Mouse (Mus musculus) liver, embryonic 16.5 days (tissue): ENCODE results near the gene Ank3. TPM values are rescaled to one million over a fixed set of nuclear protein-coding genes. Genes with fewer than 3 reads are reported as not detected.
"Not testable (repeated sequence)": the region's sequence is repeated elsewhere in the genome, so short reads cannot be mapped to it uniquely, and the experiment has no call there.

Experiments
- ATAC-seq: fragments of 200-750 bp; cut with Nextera tagmentation; 2 replicates; pipeline ENCODE4 v1.8.0; 2017; ENCODE audit warnings: low read depth, mild to moderate bottlenecking, moderate number of reproducible peaks, moderate library complexity
- H3K27ac ChIP-seq: fragments of 300-500 bp; sonication (generic); 2 replicates; pipeline ENCODE4 v1.5.1; 2014; ENCODE audit warnings: mild to moderate bottlenecking, low read length
- H3K27me3 ChIP-seq: fragments of 300-500 bp; sonication (generic); 2 replicates; pipeline ENCODE4 v1.6.1; 2014; ENCODE audit warnings: low read depth, low read length, mixed read lengths; ENCODE audit not compliant: control insufficient read depth, insufficient read depth
- H3K36me3 ChIP-seq: fragments of 300-500 bp; sonication (generic); 2 replicates; pipeline ENCODE4 v1.6.1; 2014; ENCODE audit warnings: mild to moderate bottlenecking; ENCODE audit not compliant: control insufficient read depth, insufficient read depth
- H3K4me1 ChIP-seq: fragments of 300-500 bp; sonication (generic); 2 replicates; pipeline ENCODE4 v1.6.1; 2014; ENCODE audit warnings: low read depth, low read length, mixed read lengths; ENCODE audit not compliant: control insufficient read depth
- H3K4me2 ChIP-seq: fragments of 300-500 bp; sonication (generic); 2 replicates; pipeline ENCODE4 v1.6.1; 2014; ENCODE audit warnings: low read depth, low read length, mixed read lengths
- H3K4me3 ChIP-seq: fragments of 300-500 bp; sonication (generic); 2 replicates; pipeline ENCODE4 v1.5.1; 2014; ENCODE audit warnings: low read depth, mild to moderate bottlenecking, low read length
- H3K9ac ChIP-seq: fragments of 300-500 bp; sonication (generic); 2 replicates; pipeline ENCODE4 v1.6.1; 2014; ENCODE audit warnings: low read depth, low read length
- H3K9me3 ChIP-seq: fragments of 300-500 bp; sonication (generic); replicated peaks from 2 replicates; pipeline ENCODE4 v1.6.1; 2016; ENCODE audit warnings: low read length; ENCODE audit not compliant: control insufficient read depth
- WGBS: fragments of 180-500 bp; shearing (Covaris S2); extraction: QIAGEN DNeasy Blood & Tissue Kit; methylation state at CpG from one replicate; pipeline ENCODE4 v1.1.7; 2014; ENCODE audit not compliant: insufficient replicate concordance; 5-methylcytosine and 5-hydroxymethylcytosine counted together
- polyA plus RNA-seq: library from polyadenylated mRNA; unstranded; fragments of >200 nt; fragmentation: Nextera tagmentation; extraction: Ambion mirVana; gene quantifications from 2 replicates; pipeline ENCODE4 v1.2.1, GENCODE M21; 2015

The Ank3 gene
- polyA plus RNA-seq, 1 experiment from 2014 or later = 14.0 TPM

DNA sequence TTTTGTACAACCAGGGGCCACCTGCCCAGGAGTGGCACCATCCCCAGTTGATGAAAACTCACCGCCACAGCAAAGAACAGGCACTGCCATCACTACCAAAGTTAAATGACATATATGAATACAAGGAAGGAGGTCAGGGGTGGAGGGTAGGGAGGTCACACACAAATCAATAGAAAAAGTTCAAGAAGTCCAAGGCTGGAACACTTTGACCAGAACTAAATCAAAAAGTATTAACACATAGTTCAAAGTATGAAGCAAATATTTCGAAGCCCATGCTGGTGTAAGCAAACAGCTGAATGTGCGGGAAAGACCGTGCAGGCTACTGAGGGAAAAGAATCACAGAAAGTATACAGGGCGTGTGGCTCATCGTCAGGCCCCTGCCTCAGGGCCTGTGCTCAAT lies 503.5 kb downstream of the Ank3 start:
- H3K27me3 ChIP-seq = no peaks in the 10 kb centered on the region
- H3K4me1 ChIP-seq = peaks cover 5% of the 10 kb centered on the region
- H3K4me2 ChIP-seq = no peak overlapping the region
- H3K4me3 ChIP-seq = no peak overlapping the region
- WGBS = 72% methylated on average over 6 of the region's 6 CpGs
- no peak overlapping the region for H3K27ac ChIP-seq
- no peaks in the 10 kb centered on the region for H3K9me3 ChIP-seq
- no peaks in the 10 kb centered on the region for H3K36me3 ChIP-seq
- 0 out of 2 replicates have a peak, but pooled peaks have one; percentile 10 for ATAC-seq
- H3K9ac ChIP-seq = no peak overlapping the region

DNA sequence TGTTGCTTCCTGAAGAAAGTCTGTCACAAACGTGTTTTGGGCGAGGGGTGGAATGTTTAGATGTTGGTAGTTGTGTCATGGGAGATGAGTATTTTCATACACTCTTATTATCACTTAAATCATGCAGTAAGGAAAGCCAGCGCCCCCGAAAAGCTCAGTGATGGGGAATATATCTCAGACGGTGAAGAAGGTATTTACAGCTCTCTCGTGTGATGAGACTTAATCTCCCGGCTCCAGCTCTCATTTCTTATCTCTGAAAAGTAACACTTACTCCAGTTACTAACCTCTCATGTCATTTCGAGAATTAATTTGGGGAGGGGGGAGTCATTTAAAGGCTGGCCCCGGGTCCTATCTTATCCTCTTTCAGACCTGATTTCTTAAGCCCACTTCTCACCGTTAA lies 505.7 kb downstream of the Ank3 start:
- Histone ChIP-seq H3K4me1 (peaks cover 26% of the 10 kb centered on the region), H3K27ac (no peak overlapping the region), H3K9ac (no peak overlapping the region), H3K27me3 (no peaks in the 10 kb centered on the region), H3K4me2 (no peak overlapping the region), H3K9me3 (no peaks in the 10 kb centered on the region), H3K4me3 (no peak overlapping the region), H3K36me3 (no peaks in the 10 kb centered on the region)
- no peak for ATAC-seq
- WGBS = 26% methylated on average over 10 of the region's 10 CpGs

DNA sequence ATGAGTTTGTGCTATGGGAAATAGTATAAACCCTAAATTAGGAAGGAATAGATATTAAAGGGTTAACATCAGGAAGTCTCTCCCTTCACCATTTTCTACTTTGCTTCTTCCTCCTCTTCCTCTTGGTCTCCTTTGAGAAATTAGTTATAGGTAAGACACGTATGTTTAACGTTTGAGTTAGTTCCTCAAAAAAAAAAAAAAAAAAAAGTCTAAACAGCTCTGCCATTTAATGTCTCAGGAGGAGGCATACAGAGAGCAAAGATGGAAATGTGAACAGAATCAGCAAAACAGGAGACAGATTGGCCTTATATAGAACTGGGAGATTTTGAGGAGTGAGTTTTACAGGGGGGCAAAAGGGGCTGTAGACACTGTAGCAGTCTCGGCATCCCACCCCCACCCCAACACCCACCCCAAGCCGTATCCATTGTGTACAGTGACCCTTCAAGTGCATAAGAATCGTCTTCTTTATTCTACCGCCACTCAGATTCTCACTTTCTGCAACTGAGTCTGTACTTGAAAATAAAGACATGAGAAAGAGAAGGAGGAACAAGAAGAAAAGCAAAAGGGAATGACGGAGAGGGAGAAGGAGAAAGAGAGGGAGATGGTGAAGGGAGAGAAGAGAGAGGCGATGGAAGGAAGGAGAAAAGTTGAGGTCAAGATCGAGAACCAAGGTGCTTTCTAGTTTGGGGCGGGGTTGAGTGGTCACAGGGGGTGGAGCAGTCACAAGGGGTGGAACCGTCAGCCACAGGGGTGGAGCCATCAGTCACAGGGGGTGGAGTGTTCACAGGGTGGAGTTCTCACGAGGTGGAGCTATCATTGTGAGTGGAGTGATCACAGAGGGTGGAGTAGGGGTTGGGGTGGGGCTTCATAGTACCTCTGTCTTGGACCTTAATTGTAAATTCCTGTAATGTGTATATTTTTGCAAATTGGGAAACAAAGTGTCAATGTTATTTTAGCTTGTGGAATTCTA lies 509.5 kb downstream of the Ank3 start:
- no peaks in the 10 kb centered on the region for H3K27me3 ChIP-seq
- no peaks in the 10 kb centered on the region for H3K36me3 ChIP-seq
- H3K9me3 ChIP-seq = no peaks in the 10 kb centered on the region
- peak overlapping the region; percentile 98 for H3K27ac ChIP-seq
- 43% methylated on average over 12 of the region's 12 CpGs for WGBS
- H3K4me3 ChIP-seq = peak overlapping the region; percentile 14; the same call in 1 of the 2 replicates
- H3K4me2 ChIP-seq = peak overlapping the region; percentile 46
- peak; percentile 96 for ATAC-seq
- H3K9ac ChIP-seq = 0 out of 2 replicates have a peak overlapping the region, but pooled peaks have one; percentile 2
- peaks cover 41% of the 10 kb centered on the region for H3K4me1 ChIP-seq

DNA sequence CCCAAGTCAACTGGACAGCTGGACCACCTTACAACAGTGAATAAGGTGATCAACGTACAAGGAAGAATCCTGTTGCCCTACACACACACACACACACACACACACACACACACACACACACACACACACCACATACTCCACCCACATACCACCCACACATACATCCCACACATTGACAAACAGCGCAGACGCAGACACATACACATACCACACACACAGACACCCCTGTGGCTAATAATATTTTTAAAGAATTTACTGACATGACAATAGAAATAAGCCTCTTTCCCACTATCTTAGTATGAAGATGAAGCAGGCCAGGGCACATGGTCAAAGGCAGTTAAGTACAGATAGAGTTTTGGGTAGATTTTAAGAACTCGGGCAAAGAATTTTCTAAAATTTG lies 511.3 kb downstream of the Ank3 start:
- Histone ChIP-seq H3K9ac (peak overlapping the region; percentile 66), H3K4me3 (peak overlapping the region; percentile 41), H3K27ac (peak overlapping the region; percentile 98), H3K27me3 (no peaks in the 10 kb centered on the region; the same call in 1 of the 2 replicates), H3K9me3 (no peaks in the 10 kb centered on the region), H3K4me1 (peaks cover 41% of the 10 kb centered on the region), H3K4me2 (peak overlapping the region; percentile 67), H3K36me3 (no peaks in the 10 kb centered on the region)
- peak; percentile 24 for ATAC-seq
- 52% methylated on average over 4 of the region's 4 CpGs for WGBS

DNA sequence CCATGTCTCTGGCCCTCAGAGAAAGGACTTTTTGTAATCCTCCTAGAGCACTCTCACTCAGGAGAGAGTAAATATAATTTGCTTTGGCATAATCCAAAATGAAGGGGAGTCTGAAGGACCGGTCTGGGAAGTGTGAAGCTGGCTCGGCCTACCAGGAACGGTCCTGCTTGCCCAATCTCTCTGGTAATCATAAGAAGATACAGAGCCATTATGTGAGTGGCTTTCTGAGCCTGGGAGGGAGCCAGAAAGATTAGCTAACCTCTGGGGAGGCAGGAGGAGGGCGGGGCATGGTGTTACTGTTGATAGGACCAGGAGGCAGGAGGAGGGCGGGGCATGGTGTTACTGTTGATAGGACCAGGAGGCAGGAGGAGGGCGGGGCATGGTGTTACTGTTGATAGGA lies 511.7 kb downstream of the Ank3 start:
- Histone ChIP-seq H3K27ac (peak overlapping the region; percentile 98), H3K4me3 (peak overlapping the region; percentile 41), H3K4me2 (peak overlapping the region; percentile 67), H3K9ac (peak overlapping the region; percentile 66), H3K4me1 (peaks cover 41% of the 10 kb centered on the region)
- not testable (repeated sequence) for H3K36me3 ChIP-seq, H3K27me3 ChIP-seq, H3K9me3 ChIP-seq
- WGBS = 2% methylated on average over 4 of the region's 6 CpGs
- ATAC-seq = peak; percentile 83

DNA sequence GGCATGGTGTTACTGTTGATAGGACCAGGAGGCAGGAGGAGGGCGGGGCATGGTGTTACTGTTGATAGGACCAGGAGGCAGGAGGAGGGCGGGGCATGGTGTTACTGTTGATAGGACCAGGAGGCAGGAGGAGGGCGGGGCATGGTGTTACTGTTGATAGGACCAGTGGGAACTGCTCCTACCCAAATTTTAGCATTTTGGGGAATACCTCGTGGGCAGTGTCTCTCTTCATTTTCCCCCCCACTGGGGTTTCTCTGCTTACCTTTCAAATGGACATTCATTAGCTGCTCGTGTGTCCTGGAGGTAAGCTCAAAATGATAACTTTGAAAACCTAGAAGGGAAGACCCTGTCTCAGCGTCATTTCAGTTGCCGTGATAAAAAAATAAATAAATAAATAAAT lies 512.2 kb downstream of the Ank3 start:
- not testable (repeated sequence) for H3K36me3 ChIP-seq, ATAC-seq, H3K27me3 ChIP-seq, H3K9me3 ChIP-seq
- peak overlapping the region; percentile 82 for H3K27ac ChIP-seq
- peak overlapping the region; percentile 68 for H3K4me2 ChIP-seq
- H3K4me1 ChIP-seq = peaks cover 41% of the 10 kb centered on the region
- H3K4me3 ChIP-seq = peak overlapping the region; percentile 32; the same call in 1 of the 2 replicates
- peak overlapping the region; percentile 41; the same call in 1 of the 2 replicates for H3K9ac ChIP-seq
- 27% methylated on average over 5 of the region's 7 CpGs for WGBS

DNA sequence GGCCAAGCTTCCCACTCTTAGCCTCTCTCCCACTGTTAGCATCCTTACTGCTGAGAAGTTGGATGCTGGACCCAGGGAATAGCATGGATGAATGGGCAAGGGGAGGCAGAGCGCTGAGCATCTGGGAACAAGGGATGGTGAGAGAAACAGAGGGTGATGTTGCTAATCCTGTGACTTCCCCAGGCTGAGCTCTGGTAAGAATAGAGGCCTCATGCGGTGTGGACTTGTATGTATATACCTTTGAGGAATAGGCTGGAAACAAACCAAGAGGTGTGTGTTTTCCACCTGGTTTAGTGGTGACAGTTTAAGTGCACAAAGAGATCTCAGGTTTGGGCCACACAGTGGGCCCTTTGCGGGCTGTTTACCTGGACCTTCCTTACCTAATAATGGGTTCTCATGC lies 517.0 kb downstream of the Ank3 start:
- no peaks in the 10 kb centered on the region; the same call in 1 of the 2 replicates for H3K27me3 ChIP-seq
- H3K9ac ChIP-seq = no peak overlapping the region
- H3K4me3 ChIP-seq = no peak overlapping the region
- H3K4me2 ChIP-seq = no peak overlapping the region
- no peaks in the 10 kb centered on the region for H3K9me3 ChIP-seq
- H3K4me1 ChIP-seq = peaks cover 10% of the 10 kb centered on the region
- no peaks in the 10 kb centered on the region for H3K36me3 ChIP-seq
- ATAC-seq = no peak
- no peak overlapping the region for H3K27ac ChIP-seq
- WGBS = 57% methylated on average over 3 of the region's 3 CpGs

DNA sequence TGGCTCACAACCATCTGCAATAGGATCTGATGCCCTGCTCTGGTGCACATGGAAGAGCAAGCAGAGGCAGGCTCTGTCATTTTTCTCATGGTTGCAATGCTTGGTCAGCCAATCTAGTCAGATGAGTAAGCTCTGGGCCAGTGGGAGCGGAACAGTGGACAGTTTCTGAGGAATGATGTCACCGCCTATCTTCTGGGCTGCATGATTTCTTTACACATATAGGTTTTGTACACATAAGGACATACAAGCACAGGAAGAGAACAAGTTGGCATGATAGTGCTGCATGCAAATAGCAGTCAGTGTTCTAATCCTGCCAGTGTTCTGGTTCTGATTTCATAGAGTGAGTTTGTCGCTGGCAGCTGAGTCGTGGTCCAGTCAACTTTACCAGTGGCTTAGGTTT lies 517.6 kb downstream of the Ank3 start:
- ATAC-seq = no peak; the same call in 1 of the 2 replicates
- 76% methylated on average over 4 of the region's 4 CpGs for WGBS
- Histone ChIP-seq H3K27me3 (no peaks in the 10 kb centered on the region; the same call in 1 of the 2 replicates), H3K9ac (no peak overlapping the region), H3K4me2 (no peak overlapping the region), H3K4me1 (peaks cover 8% of the 10 kb centered on the region), H3K27ac (peak overlapping the region; percentile 45; the same call in 1 of the 2 replicates), H3K36me3 (no peaks in the 10 kb centered on the region), H3K4me3 (no peak overlapping the region), H3K9me3 (no peaks in the 10 kb centered on the region)
